Mouse (Mus musculus) megakaryocyte, embryonic 14.5 days (primary cell): ENCODE data around the gene Atp6v0e2. TPM values are rescaled to one million over a fixed set of nuclear protein-coding genes. Genes with fewer than 3 reads are reported as not detected.

ENCODE experiments used
- H3K27me3 ChIP-seq: replicated peaks from 2 replicates; pipeline ENCODE3; 2012; ENCODE audit warnings: inconsistent platforms
- H3K36me3 ChIP-seq: replicated peaks from 2 replicates; pipeline ENCODE3; 2012; ENCODE audit warnings: low read length, inconsistent platforms, mixed read lengths
- H3K4me1 ChIP-seq: 2 replicates; pipeline ENCODE4 v1.6.1; 2012; ENCODE audit warnings: inconsistent platforms
- H3K4me3 ChIP-seq: replicated peaks from 2 replicates; pipeline ENCODE3; 2012; ENCODE audit warnings: moderate library complexity, mild to moderate bottlenecking, inconsistent platforms
- H3K9me3 ChIP-seq: 2 replicates; pipeline ENCODE4 v1.6.1; 2012; ENCODE audit warnings: inconsistent platforms
- FLI1 ChIP-seq: IDR thresholded peaks from 2 replicates; pipeline ENCODE4 v1.6.1; 2012; ENCODE audit warnings: low read length, inconsistent platforms, mixed read lengths
- GATA1 ChIP-seq: IDR thresholded peaks from 3 replicates; pipeline ENCODE4 v1.6.1; 2012; ENCODE audit warnings: mixed read lengths, low read length, inconsistent platforms, borderline replicate concordance
- polyA plus RNA-seq: library from polyadenylated mRNA; stranded (reverse); fragments of >175 nt; gene quantifications from 2 replicates; pipeline ENCODE4 v1.2.3, GENCODE M21; 2012; ENCODE audit warnings: low replicate concordance; ENCODE audit not compliant: insufficient read depth

Atp6v0e2 gene
- polyA plus RNA-seq, 1 experiment = 2.1 TPM

GRCm38 (mm10) chr6:48572014-48572413 lies 34.6 kb downstream of the Atp6v0e2 start:
- H3K4me1 ChIP-seq = peaks cover 14% of the 10 kb centered on the region; the same call in 1 of the 2 replicates
- TF ChIP-seq GATA1 (no peak), FLI1 (no peak)
- no peak overlapping the region for H3K4me3 ChIP-seq
- H3K36me3 ChIP-seq = peaks cover 24% of the 10 kb centered on the region
- peaks cover 2% of the 10 kb centered on the region for H3K27me3 ChIP-seq
- H3K9me3 ChIP-seq = peaks cover 8% of the 10 kb centered on the region

- TF ChIP-seq GATA1 (no peak), FLI1 (no peak)
- H3K9me3 ChIP-seq = peaks cover 8% of the 10 kb centered on the region
- peaks cover 24% of the 10 kb centered on the region for H3K36me3 ChIP-seq
- H3K27me3 ChIP-seq = peaks cover 2% of the 10 kb centered on the region
- H3K4me3 ChIP-seq = no peak within 1 kb of the TSS
- H3K4me1 ChIP-seq = peaks cover 14% of the 10 kb centered on the region; the same call in 1 of the 2 replicates
These were observed 35.2 kb downstream of the Atp6v0e2 start, which contains the start of gene Rarres2 for GRCm38 (mm10) chr6:48572572-48573061. Rarres2 (minus strand) TSS chr6:48572789.

- Histone ChIP-seq H3K27me3 (peaks cover 2% of the 10 kb centered on the region), H3K4me1 (peaks cover 20% of the 10 kb centered on the region), H3K36me3 (peaks cover 19% of the 10 kb centered on the region), H3K9me3 (peaks cover 8% of the 10 kb centered on the region), H3K4me3 (no peak overlapping the region)
- TF ChIP-seq GATA1 = no peak
- TF ChIP-seq FLI1 = no peak
These were observed 35.9 kb downstream of the Atp6v0e2 start for GRCm38 (mm10) chr6:48573280-48573679.

- Histone ChIP-seq H3K4me1 (peaks cover 27% of the 10 kb centered on the region), H3K36me3 (peaks cover 12% of the 10 kb centered on the region), H3K4me3 (no peak overlapping the region), H3K9me3 (peaks cover 8% of the 10 kb centered on the region), H3K27me3 (peaks cover 2% of the 10 kb centered on the region)
- TF ChIP-seq GATA1 (no peak), FLI1 (no peak)
These were observed 36.6 kb downstream of the Atp6v0e2 start for GRCm38 (mm10) chr6:48573981-48574380.

- no peaks in the 10 kb centered on the region for H3K27me3 ChIP-seq
- H3K9me3 ChIP-seq = no peaks in the 10 kb centered on the region
- no peaks in the 10 kb centered on the region for H3K36me3 ChIP-seq
- H3K4me3 ChIP-seq = peak overlapping the region; percentile 89
- TF ChIP-seq FLI1 (no peak), GATA1 (no peak)
- peaks cover 64% of the 10 kb centered on the region for H3K4me1 ChIP-seq
These were observed 41.3 kb downstream of the Atp6v0e2 start for GRCm38 (mm10) chr6:48578736-48579135.

GRCm38 (mm10) chr6:48579215-48579648 lies 41.8 kb downstream of the Atp6v0e2 start:
- Histone ChIP-seq H3K4me1 (peaks cover 69% of the 10 kb centered on the region), H3K9me3 (no peaks in the 10 kb centered on the region), H3K27me3 (no peaks in the 10 kb centered on the region), H3K4me3 (peak overlapping the region; percentile 89), H3K36me3 (no peaks in the 10 kb centered on the region)
- TF ChIP-seq GATA1 = no peak
- no peak for TF ChIP-seq FLI1

GRCm38 (mm10) chr6:48581257-48581656 lies 43.8 kb downstream of the Atp6v0e2 start:
- H3K4me3 ChIP-seq = no peak overlapping the region
- TF ChIP-seq FLI1 = no peak
- no peak for TF ChIP-seq GATA1
- peaks cover 4% of the 10 kb centered on the region for H3K9me3 ChIP-seq
- no peaks in the 10 kb centered on the region for H3K27me3 ChIP-seq
- H3K36me3 ChIP-seq = peaks cover 5% of the 10 kb centered on the region
- peaks cover 74% of the 10 kb centered on the region for H3K4me1 ChIP-seq

GRCm38 (mm10) chr6:48582037-48582436 lies 44.6 kb downstream of the Atp6v0e2 start:
- H3K36me3 ChIP-seq = peaks cover 12% of the 10 kb centered on the region
- no peaks in the 10 kb centered on the region for H3K27me3 ChIP-seq
- peak overlapping the region; percentile 79 for H3K4me3 ChIP-seq
- peaks cover 11% of the 10 kb centered on the region for H3K9me3 ChIP-seq
- peaks cover 79% of the 10 kb centered on the region for H3K4me1 ChIP-seq
- TF ChIP-seq GATA1 = no peak
- no peak for TF ChIP-seq FLI1

GRCm38 (mm10) chr6:48589194-48589750 lies 51.9 kb downstream of the Atp6v0e2 start, which contains the start of gene Gm45021:
Gm45021 (plus strand) TSS chr6:48589610.
- Histone ChIP-seq H3K36me3 (peaks cover 19% of the 10 kb centered on the region), H3K9me3 (peaks cover 11% of the 10 kb centered on the region)
- TF ChIP-seq FLI1 = no peak
- no peak for TF ChIP-seq GATA1

More at GRCm38 (mm10) chr6:48589194-48589750, 51.9 kb downstream of the Atp6v0e2 start, which contains the start of gene Gm45021:
- Histone ChIP-seq H3K4me3 (peak within 1 kb of the TSS; percentile 90), H3K4me1 (peaks cover 78% of the 10 kb centered on the region), H3K27me3 (no peaks in the 10 kb centered on the region)

Other genes starting within 250 kb of the Atp6v0e2 start
- gene Krba1, start 142.0 kb upstream of the Atp6v0e2 start, polyA plus RNA-seq = 0.88 and 1.0 TPM in 2 replicates
- gene Zfp467, start 91.8 kb upstream of the Atp6v0e2 start, polyA plus RNA-seq = 1.2 and 13.4 TPM in 2 replicates
- gene Sspo, start 89.4 kb upstream of the Atp6v0e2 start, polyA plus RNA-seq = not detected in 2 replicates
- 9.9 and 12.4 TPM in 2 replicates for gene Lrrc61, start 17.2 kb downstream of the Atp6v0e2 start, polyA plus RNA-seq
- not detected in 2 replicates for gene Rarres2, start 35.2 kb downstream of the Atp6v0e2 start, polyA plus RNA-seq
- not detected in 2 replicates for gene Gm45021, start 52.0 kb downstream of the Atp6v0e2 start, polyA plus RNA-seq
- 72.0 and 191 TPM in 2 replicates for gene Repin1, start 56.3 kb downstream of the Atp6v0e2 start, polyA plus RNA-seq
- gene Gm44965, start 56.3 kb downstream of the Atp6v0e2 start, polyA plus RNA-seq = not detected in 2 replicates
- 4.2 and 5.8 TPM in 2 replicates for gene Zfp775, start 64.4 kb downstream of the Atp6v0e2 start, polyA plus RNA-seq
- 2.0 and 7.4 TPM in 2 replicates for gene AI854703, start 89.1 kb downstream of the Atp6v0e2 start, polyA plus RNA-seq
- 0.31 TPM in 1 of 2 replicates, not detected in the other for gene Gimap8, start 109.6 kb downstream of the Atp6v0e2 start, polyA plus RNA-seq
- gene Gimap9, start 138.5 kb downstream of the Atp6v0e2 start, polyA plus RNA-seq = 2.5 TPM in 1 of 2 replicates, not detected in the other
- gene Gimap4, start 146.9 kb downstream of the Atp6v0e2 start, polyA plus RNA-seq = 0.32 TPM in 1 of 2 replicates, not detected in the other
- gene Gimap6, start 170.6 kb downstream of the Atp6v0e2 start, polyA plus RNA-seq = 1.2 and 5.9 TPM in 2 replicates
- not detected in 2 replicates for gene Gm28053, start 181.0 kb downstream of the Atp6v0e2 start, polyA plus RNA-seq
- gene Gimap7, start 181.0 kb downstream of the Atp6v0e2 start, polyA plus RNA-seq = not detected in 2 replicates
- 18.4 and 38.1 TPM in 2 replicates for gene Gimap1, start 201.4 kb downstream of the Atp6v0e2 start, polyA plus RNA-seq
- 12.5 and 21.4 TPM in 2 replicates for gene Gimap5, start 208.6 kb downstream of the Atp6v0e2 start, polyA plus RNA-seq
- 2.3 TPM in 1 of 2 replicates, not detected in the other for gene Gimap3, start 233.2 kb downstream of the Atp6v0e2 start, polyA plus RNA-seq